Mouse (Mus musculus): ENCODE measurements at regions not wholly inside any gene's neighbourhood (a gene's known extent, or its start where the extent isn't known, plus 50 kb on each side); places are given as distances from the start of the nearest gene placed in this dataset.

- no peak for DNase-seq (ENCODE audit: low spot score in 2 of 2)
These were observed 371.0 kb downstream of the Fam198b start for GRCm38 (mm10) chr3:80255304-80255703.

GRCm38 (mm10) chr3:80256383-80256782, 372.1 kb downstream of the Fam198b start:
- no peak for DNase-seq (ENCODE audit: low spot score in 2 of 2)

DNA sequence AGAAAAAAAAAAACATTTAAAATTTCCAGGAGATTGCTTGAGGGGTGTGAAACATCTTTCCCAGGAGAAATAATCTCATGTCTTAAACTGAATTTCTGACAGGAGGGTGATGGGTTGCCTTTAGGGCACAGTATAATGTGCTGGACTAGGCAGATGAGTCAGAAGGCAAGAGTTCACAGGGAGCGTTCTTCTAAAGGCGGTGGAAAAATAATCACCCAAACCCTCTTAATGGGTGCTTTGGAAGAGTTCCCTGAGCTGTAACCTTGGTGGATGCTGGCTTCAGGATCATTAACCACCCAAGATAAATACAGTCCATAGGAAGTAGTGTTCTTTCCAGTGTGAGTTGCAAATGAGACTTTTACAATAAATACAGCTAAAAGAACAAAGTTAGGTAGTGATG, 378.8 kb downstream of the Fam198b start:
- no peak for DNase-seq (ENCODE audit: low spot score in 2 of 2)

DNA sequence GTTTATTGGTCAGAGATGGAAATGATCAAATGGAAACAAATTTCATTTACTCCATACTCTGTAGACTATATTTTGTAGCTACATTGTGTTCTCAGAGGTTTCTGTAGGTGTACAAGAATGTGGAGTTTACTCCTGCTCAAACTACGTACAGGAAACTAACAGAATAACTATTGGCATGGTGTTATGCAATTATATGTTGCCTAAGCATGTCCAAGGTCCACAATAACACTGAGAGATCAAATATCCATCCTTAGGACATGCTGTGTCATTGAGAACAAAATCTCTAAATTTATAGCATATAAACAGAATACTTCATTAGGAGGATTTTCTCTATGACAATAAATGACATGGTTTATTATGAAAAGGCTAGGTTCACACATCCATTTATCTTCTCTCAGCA, 400.3 kb downstream of the Fam198b start:
- no peak for DNase-seq (ENCODE audit: low spot score in 2 of 2)

GRCm38 (mm10) chr3:80285246-80285645, 400.9 kb downstream of the Fam198b start:
- no peak for DNase-seq (ENCODE audit: low spot score in 2 of 2)

DNA sequence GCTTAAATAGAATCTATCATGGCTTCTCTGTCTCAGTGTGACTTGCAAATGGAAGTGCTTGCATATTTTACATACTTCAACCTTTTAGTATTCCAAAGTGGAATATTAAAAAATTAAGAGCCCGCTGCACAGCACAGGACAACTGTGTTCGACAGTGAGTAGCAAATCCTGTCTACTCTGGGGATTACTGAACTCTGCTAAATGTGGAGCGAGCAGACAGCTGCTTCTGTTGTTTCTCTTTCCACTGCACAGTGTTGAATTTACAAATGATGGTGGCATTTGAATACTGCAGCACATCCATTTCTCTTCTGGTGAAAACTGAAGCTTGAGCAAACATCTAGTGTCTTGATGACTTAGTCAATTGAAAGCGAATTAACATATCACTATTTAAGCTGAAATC, 409.2 kb downstream of the Fam198b start:
- no peak for DNase-seq (ENCODE audit: low spot score in 2 of 2)

DNA sequence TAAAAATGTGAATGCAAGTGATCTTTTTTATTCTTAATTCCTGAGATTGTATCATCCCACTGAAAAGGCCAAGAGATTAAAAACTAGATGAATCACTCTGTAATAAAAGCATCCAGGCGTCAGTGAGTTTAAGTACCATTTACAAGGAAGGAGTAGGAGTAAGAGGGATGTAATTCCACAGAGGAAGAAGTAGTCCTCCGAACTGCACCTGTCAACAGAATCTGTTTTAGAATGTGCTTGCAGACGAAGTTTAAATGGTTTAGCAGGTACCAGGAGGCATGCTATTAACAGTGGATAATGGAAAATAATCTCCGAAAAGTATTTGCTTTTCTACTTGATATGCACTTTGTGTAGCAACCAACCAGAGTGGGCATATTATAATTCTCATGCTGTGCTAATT, 423.3 kb downstream of the Fam198b start:
- DNase-seq (ENCODE audit: low spot score in 2 of 2): no peak

DNA sequence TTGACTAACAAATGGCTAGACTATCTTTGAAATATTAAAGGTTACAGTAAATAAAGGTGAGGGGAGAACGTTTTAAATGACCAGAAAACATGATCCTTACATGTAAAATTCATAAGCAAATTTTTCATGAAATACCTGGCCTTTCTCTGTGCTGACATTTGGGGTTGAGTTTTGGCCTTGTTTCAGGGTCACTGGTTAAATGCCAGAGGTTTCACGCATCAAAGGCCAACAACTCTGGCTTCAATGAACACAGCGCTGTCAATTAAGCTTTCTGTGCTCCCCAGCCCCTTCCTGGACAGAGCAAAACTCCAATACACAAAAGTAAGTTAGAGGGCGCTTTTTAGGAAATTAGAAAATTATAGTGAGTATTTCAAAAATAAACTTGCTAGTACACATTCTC, 425.6 kb downstream of the Fam198b start:
- no peak for DNase-seq (ENCODE audit: low spot score in 2 of 2)

DNA sequence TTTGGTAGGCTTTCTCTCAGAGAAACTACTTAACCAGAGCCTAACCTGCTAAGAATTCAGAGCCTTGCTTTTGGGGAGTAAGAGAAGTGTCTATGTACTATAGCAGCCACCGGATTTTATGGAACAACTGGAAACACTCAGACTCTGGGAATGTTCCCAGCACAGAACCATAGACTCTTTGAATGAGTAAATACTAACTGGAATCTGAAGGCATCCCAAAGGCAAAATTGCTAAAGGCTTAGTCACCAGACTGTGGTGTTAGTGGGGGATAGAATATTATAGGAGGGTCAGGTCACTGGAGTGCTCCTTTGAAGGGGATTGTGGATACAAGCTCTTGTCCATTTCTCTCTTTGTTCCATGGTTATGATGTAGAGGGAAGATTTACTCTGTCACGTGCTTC, 427.4 kb downstream of the Fam198b start:
- no peak for DNase-seq (ENCODE audit: low spot score in 2 of 2)

DNA sequence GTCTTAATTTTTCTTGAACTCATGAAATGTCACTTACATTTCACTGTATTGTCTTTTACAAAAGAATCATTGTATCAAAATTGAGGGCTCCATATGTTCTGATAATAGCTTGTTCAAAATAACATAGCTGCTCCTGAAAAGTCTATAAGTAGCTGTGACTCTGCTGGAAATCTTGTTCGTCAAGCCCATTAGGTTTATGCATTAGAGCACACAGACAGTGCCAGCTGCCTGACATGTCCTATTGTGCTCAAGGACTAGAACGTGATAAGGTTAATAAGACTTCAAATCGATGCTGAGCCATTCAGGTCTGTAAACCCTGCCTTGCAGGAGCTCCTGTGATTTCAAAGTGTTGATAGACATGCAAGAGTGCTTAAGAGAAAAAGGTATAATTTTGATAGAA, 438.0 kb downstream of the Fam198b start:
- DNase-seq (ENCODE audit: low spot score in 2 of 2): no peak

DNA sequence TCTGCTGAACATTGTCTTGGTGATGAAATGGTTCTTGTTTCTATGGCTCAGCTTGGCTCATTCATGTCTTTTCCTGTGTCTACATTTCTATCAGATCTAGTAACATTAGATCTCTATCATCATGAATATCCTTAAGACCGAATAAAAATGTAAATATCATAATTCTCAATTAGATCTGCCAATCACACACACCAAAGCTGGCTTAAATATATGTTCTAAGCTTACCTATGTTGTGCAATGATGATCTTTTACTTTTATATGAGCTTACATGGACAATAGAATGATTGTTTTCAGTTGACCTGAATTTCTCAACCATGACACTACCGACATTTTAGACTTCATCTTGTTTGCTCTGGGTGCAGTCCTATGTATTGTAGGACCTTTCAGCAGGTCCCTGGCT, 440.4 kb downstream of the Fam198b start:
- no peak for DNase-seq (ENCODE audit: low spot score in 2 of 2)

- no peak for DNase-seq (ENCODE audit: low spot score in 2 of 2)
These were observed 447.4 kb downstream of the Fam198b start for GRCm38 (mm10) chr3:80331776-80332175.

- DNase-seq (ENCODE audit: low spot score in 2 of 2): no peak
These were observed 450.1 kb downstream of the Fam198b start for GRCm38 (mm10) chr3:80334446-80334893.

DNA sequence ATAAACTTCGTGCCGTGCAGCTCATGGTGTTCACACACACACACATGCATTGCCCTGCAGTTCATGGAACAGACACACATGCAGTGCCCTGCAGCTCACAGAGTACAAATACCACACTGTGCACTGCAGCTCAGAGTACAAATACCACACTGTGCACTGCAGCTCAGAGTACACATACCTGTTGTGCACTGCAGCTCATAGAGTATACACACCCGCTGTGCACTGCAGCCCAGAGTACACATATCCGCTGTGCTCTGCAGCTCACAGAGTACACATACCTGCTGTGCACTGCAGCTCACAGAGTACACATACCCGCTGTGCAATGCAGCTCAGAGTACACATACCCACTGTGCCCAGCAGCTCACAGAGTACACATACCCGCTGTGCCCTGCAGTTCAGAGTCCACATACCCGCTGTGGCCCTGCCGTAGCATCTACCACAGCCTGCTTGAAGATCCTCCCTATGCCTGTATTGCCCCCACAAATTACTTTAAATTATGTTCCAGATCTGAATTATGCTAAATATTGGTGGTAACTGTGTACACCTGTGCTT, 451.9 kb downstream of the Fam198b start:
- DNase-seq (ENCODE audit: low spot score in 2 of 2): no peak

- DNase-seq (ENCODE audit: low spot score in 2 of 2): no peak
These were observed 434.7 kb downstream of the Gria2 start for GRCm38 (mm10) chr3:80367972-80368371.

- DNase-seq (ENCODE audit: low spot score in 2 of 2): no peak
These were observed 433.3 kb downstream of the Gria2 start for GRCm38 (mm10) chr3:80369214-80369941.

DNA sequence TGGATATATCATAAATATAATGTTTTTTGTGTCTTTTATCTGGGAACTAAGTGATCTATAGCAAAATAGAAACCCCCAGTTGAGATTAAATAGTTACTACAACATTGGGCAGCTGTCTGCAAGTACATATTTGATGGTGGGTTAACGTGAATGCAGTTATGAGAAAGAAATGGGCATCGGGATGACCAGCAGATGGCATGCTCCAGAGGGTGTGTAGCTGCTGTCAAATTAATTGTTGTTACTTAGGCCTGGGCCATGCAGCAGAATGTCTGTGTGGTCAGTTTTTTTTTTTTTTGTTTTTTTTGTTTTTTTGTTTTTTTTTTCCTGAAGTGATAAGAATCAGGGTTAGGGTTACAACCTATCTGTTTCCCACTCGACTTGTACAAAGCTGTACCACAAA, 430.2 kb downstream of the Gria2 start:
- DNase-seq (ENCODE audit: low spot score in 2 of 2): no peak

DNA sequence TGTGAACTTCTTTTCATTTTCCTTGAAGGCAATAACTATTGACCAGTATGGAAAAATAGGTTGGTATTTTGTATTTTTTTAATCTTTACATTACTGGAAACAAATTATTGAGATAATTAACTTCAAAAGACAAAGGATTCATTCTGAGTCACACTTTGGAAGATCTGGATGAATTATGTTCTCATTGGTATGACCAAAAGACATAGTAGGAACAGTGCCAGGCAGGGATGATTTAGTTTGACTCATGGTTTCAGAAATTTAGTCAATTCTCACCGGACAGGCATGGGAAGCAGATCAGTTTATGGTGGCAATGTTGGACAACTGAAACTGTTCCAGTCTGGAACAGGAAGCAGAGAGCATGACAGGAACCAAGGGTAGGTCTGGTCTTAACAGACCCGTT, 416.6 kb downstream of the Gria2 start:
- DNase-seq (ENCODE audit: low spot score in 2 of 2): no peak

DNA sequence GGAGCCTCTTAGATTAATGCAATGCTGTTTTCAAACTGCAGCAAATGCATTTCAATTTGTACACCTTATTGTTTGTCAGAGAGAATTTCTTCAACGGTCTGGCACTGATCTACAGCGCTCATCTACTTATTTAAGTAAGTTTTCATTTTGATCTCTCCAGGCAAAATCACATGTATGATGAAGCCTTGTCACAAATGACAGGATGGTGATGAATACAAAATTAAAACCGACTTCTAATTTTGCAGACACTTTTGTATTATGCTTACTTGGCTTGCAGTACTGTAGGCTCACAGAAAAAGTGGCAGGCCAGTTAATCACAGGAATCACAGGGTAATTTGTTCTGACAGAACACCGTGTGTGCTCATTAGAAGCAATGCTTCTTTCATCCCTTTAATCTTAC, 406.4 kb downstream of the Gria2 start:
- DNase-seq (ENCODE audit: low spot score in 2 of 2): no peak

GRCm38 (mm10) chr3:80420453-80420852, 382.2 kb downstream of the Gria2 start:
- no peak for DNase-seq (ENCODE audit: low spot score in 2 of 2)

DNA sequence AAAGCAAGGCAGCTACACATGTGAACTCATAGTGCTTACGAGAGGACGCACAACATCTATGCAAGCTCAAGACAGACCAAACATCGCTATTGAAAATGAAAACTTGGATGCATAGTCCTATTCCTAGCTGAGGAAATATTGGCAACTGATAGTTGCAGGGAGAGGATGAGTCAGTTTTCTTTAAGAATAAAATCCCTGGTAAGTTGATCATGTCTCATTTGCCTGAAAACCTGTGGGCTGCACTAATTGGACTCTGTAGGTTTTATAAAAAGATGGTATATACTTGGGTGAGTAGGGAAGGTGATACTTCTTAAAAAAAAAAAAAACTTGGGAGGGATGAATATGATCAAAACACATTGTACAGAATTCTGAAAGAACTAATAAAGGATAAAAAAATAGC, 381.2 kb downstream of the Gria2 start:
- DNase-seq (ENCODE audit: low spot score in 2 of 2): no peak

- DNase-seq (ENCODE audit: low spot score in 2 of 2): no peak
These were observed 380.5 kb downstream of the Gria2 start for GRCm38 (mm10) chr3:80422106-80422505.

- DNase-seq (ENCODE audit: low spot score in 2 of 2): no peak
These were observed 380.0 kb downstream of the Gria2 start for GRCm38 (mm10) chr3:80422646-80423045.
